Mouse (Mus musculus) liver, embryonic 14.5 days (tissue): ENCODE data around the gene Sgms1. TPM values are rescaled to one million over a fixed set of nuclear protein-coding genes. Genes with fewer than 3 reads are reported as not detected.
"Not testable (repeated sequence)": the region's sequence is repeated elsewhere in the genome, so short reads cannot be mapped to it uniquely, and the experiment has no call there.

Source experiments
- ATAC-seq: fragments of 200-750 bp; cut with Nextera tagmentation; 2 replicates; pipeline ENCODE4 v1.8.0; 2017; ENCODE audit warnings: moderate number of reproducible peaks, mild to moderate bottlenecking, moderate library complexity; ENCODE audit not compliant: insufficient read depth
- DNase-seq, 3 experiments: peaks; one replicate each; pipeline ENCODE4 v3.0.0-alpha.2; 2012 to 2013; ENCODE audit warnings: low read depth in 3 of 3, low spot score in 3 of 3
- H3K27ac ChIP-seq: fragments of 300-500 bp; sonication (generic); 2 replicates; pipeline ENCODE4 v1.5.1; 2014; ENCODE audit warnings: moderate library complexity, mild to moderate bottlenecking, control low read depth, inconsistent platforms
- H3K27me3 ChIP-seq: fragments of 300-500 bp; sonication (generic); 2 replicates; pipeline ENCODE4 v1.6.1; 2014; ENCODE audit warnings: mild to moderate bottlenecking, low read length, moderate library complexity; ENCODE audit not compliant: control insufficient read depth, insufficient read depth
- H3K36me3 ChIP-seq: fragments of 300-500 bp; sonication (generic); replicated peaks from 2 replicates; pipeline ENCODE4 v1.6.1; 2014; ENCODE audit warnings: low read depth; ENCODE audit not compliant: control insufficient read depth, insufficient read depth
- H3K4me1 ChIP-seq, 2 experiments: fragments of 200-500 bp in 1 of 2; fragments of 300-500 bp in 1 of 2; sonication (generic) in 1 of 2; replicated peaks; 2 replicates each; pipeline ENCODE4 v1.6.1; 2012 to 2014; ENCODE audit warnings: antibody characterized with exemption in 1 of 2, inconsistent platforms in 1 of 2, low read length in 1 of 2; ENCODE audit not compliant: control insufficient read depth in 2 of 2, insufficient read depth in 2 of 2
- H3K4me2 ChIP-seq: fragments of 300-500 bp; sonication (generic); 2 replicates; pipeline ENCODE4 v1.6.1; 2014; ENCODE audit warnings: low read depth, mild to moderate bottlenecking, control low read depth, moderate library complexity
- H3K4me3 ChIP-seq, 2 experiments: fragments of 200-500 bp in 1 of 2; fragments of 300-500 bp in 1 of 2; sonication (generic) in 1 of 2; 2 replicates each; pipeline ENCODE4 v1.5.1; 2012 to 2014; ENCODE audit warnings: low read depth in 2 of 2, low read length in 2 of 2, mild to moderate bottlenecking in 2 of 2, control low read depth in 1 of 2, inconsistent platforms in 1 of 2, moderate library complexity in 1 of 2; ENCODE audit not compliant: insufficient read depth in 1 of 2
- H3K9ac ChIP-seq: fragments of 300-500 bp; sonication (generic); replicated peaks from 2 replicates; pipeline ENCODE4 v1.6.1; 2014; ENCODE audit warnings: mild to moderate bottlenecking, control low read depth, moderate library complexity
- H3K9me3 ChIP-seq: fragments of 300-500 bp; sonication (generic); 2 replicates; pipeline ENCODE4 v1.6.1; 2016; ENCODE audit warnings: low read length, mixed read lengths; ENCODE audit not compliant: control insufficient read depth
- CTCF ChIP-seq: IDR thresholded peaks from 2 replicates; pipeline ENCODE4 v1.5.1; 2016; ENCODE audit warnings: antibody characterized with exemption, low read depth, control low read depth
- EP300 ChIP-seq: IDR thresholded peaks from 2 replicates; pipeline ENCODE4 v1.6.1; 2016; ENCODE audit warnings: antibody characterized with exemption, low read depth
- WGBS: fragments of 180-500 bp; shearing (Covaris S2); extraction: QIAGEN DNeasy Blood & Tissue Kit; methylation state at CpG from one replicate; pipeline ENCODE4 v1.1.7; 2014; ENCODE audit not compliant: insufficient replicate concordance; 5-methylcytosine and 5-hydroxymethylcytosine counted together
- polyA plus RNA-seq, 2 experiments: library from polyadenylated mRNA; depleted of rRNA in 1 of 2; stranded (reverse) in 1 of 2; unstranded in 1 of 2; fragments of >200 nt; fragmentation: Nextera tagmentation in 1 of 2; extraction: Ambion mirVana in 1 of 2; gene quantifications; 2 replicates each; pipeline versions ENCODE4 v1.2.1 to v1.2.3; 2012 to 2014

The Sgms1 gene
- polyA plus RNA-seq, 2 experiments = 17.3 to 19.2 TPM

GRCm38 (mm10) chr19:32138361-32139088 is 251.0 kb downstream of the Sgms1 start:
- H3K4me1 ChIP-seq = peaks cover 6 to 15% of the 10 kb centered on the region in 2 experiments
- no peaks in the 10 kb centered on the region for H3K27me3 ChIP-seq
- peak; percentile 68; the same call in 1 of the 2 replicates for ATAC-seq
- peak in 2 of 3 experiments; percentile 17 to 35 for DNase-seq
- peak overlapping the region; percentile 18; the same call in 1 of the 2 replicates for H3K4me2 ChIP-seq
- no peaks in the 10 kb centered on the region for H3K9me3 ChIP-seq
- no peak overlapping the region for H3K9ac ChIP-seq
- no peak overlapping the region for H3K27ac ChIP-seq
- WGBS = 10% methylated on average over 14 of the region's 14 CpGs
- peaks cover 9% of the 10 kb centered on the region for H3K36me3 ChIP-seq
- no peak for TF ChIP-seq CTCF
- TF ChIP-seq EP300 = peak; percentile 33; the same call in 1 of the 2 replicates
- no peak overlapping the region for H3K4me3 ChIP-seq

GRCm38 (mm10) chr19:32137904-32138303 is 251.6 kb downstream of the Sgms1 start:
- no peak for TF ChIP-seq EP300
- no peak for TF ChIP-seq CTCF
- Histone ChIP-seq H3K4me3 (no peak overlapping the region), H3K27ac (no peak overlapping the region), H3K9ac (no peak overlapping the region), H3K4me2 (no peak overlapping the region), H3K27me3 (no peaks in the 10 kb centered on the region), H3K9me3 (no peaks in the 10 kb centered on the region), H3K4me1 (peaks cover 6 to 15% of the 10 kb centered on the region in 2 experiments), H3K36me3 (peaks cover 9% of the 10 kb centered on the region)
- WGBS = 56% methylated on average over 5 of the region's 5 CpGs
- DNase-seq (no peak), ATAC-seq (no peak)

- DNase-seq (no peak), ATAC-seq (no peak)
- Histone ChIP-seq H3K9ac (no peak overlapping the region), H3K9me3 (no peaks in the 10 kb centered on the region), H3K27ac (no peak overlapping the region), H3K4me1 (peaks cover 6 to 15% of the 10 kb centered on the region in 2 experiments), H3K4me3 (no peak overlapping the region), H3K4me2 (no peak overlapping the region), H3K36me3 (peaks cover 9% of the 10 kb centered on the region), H3K27me3 (no peaks in the 10 kb centered on the region)
- no peak for TF ChIP-seq CTCF
- TF ChIP-seq EP300 = no peak
- WGBS = 72% methylated on average over 4 of the region's 4 CpGs
Measured at GRCm38 (mm10) chr19:32136888-32137625, 252.5 kb downstream of the Sgms1 start.

- not testable (repeated sequence) for ATAC-seq, H3K9me3 ChIP-seq, H3K36me3 ChIP-seq, H3K4me1 ChIP-seq, H3K4me2 ChIP-seq, H3K4me3 ChIP-seq, H3K9ac ChIP-seq, DNase-seq, H3K27ac ChIP-seq, H3K27me3 ChIP-seq
- WGBS = 89% methylated on average over 13 of the region's 17 CpGs
Measured at GRCm38 (mm10) chr19:32131707-32132488, 257.6 kb downstream of the Sgms1 start.

- no peak overlapping the region for H3K27ac ChIP-seq
- no peak overlapping the region for H3K9ac ChIP-seq
- no peak overlapping the region for H3K4me3 ChIP-seq
- H3K27me3 ChIP-seq = no peaks in the 10 kb centered on the region
- no peak for DNase-seq
- TF ChIP-seq EP300 (no peak), CTCF (no peak)
- H3K4me1 ChIP-seq = no peaks in the 10 kb centered on the region; a peak in 1 of 4 replicates
- no peaks in the 10 kb centered on the region for H3K9me3 ChIP-seq
- 68% methylated on average over 8 of the region's 8 CpGs for WGBS
- ATAC-seq = no peak
- H3K36me3 ChIP-seq = peaks cover 15% of the 10 kb centered on the region
- no peak overlapping the region for H3K4me2 ChIP-seq
Measured at GRCm38 (mm10) chr19:32129281-32129680, 260.2 kb downstream of the Sgms1 start.
